10 mouse cellular contexts compared by ENCODE assay signal in the genomic region with DNA sequence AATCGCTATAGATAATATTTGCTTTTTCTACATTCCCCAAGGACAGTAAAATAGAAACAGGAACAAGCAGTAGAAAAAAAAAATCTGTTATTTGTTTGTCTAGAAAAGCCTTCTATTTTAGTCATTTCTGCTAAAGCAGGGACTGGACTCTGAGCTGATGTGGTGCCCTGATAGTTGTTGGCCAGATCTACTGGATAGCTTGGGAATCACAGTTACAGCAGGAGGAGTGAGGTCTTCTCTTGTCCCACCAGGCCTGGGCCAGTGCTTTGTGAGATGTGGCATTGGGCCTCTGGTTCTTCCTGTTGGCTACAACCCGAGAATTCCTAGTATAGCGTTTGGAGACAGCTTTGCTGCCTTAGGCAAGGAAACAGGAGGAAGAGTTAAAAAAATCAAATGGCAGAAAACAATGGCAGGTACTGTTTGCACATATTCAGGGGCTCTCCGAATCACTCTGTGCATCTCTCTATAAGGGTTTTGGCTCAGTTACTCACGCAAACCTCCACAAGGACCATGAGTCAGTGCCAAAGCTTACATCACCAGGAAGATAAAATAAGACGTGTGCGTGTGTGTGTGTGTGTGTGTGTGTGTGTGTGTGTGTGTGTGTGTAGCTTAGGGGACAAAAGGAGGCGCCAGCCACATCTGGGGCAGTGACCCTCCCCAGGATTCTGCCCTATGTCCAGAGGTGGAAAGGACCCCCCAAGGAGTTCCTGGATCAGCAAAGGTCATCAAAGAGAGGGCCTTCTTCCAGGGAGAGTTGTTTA.
DNase-seq lines count a peak whose midpoint lies in the region; ATAC-seq and TF ChIP-seq lines count a peak whose summit lies in the region.
"Had no signal": no experiment of that assay in that cellular context is flagged by ENCODE, and none has a peak within 500 bp of the region (broad histone marks: within the 10 kb centered on the region; RNA-seq: fewer than 3 reads in every experiment).

No protein-coding gene starts in this region.

- no peak overlapping the region for H3K4me3 ChIP-seq in neural tube, embryonic 13.5 days
- H3K4me3 ChIP-seq in neural tube, embryonic 15.5 days (replicated peaks), result no peak overlapping the region
- H3K4me3 ChIP-seq in stomach, embryonic 16.5 days (replicated peaks; ENCODE audit: low read length), result no peak overlapping the region
- H3K4me3 ChIP-seq in layer of hippocampus, adult 2 months, result no peak overlapping the region
- H3K4me3 ChIP-seq: midbrain, embryonic 13.5 days had no signal

- intact Hi-C loops in heart, postnatal 10 days (cut with DNase I), result loop anchor here (5.0 kb wide), 1 partner anchor 334 kb away; no protein-coding TSS in a partner anchor

- no peaks in the 10 kb centered on the region for H3K36me3 ChIP-seq in neural tube, embryonic 13.5 days
- H3K36me3 ChIP-seq in neural tube, embryonic 15.5 days, result no peaks in the 10 kb centered on the region
- H3K36me3 ChIP-seq in stomach, embryonic 16.5 days (ENCODE audit: control insufficient read depth, insufficient read depth, low read length), result no peaks in the 10 kb centered on the region
- H3K36me3 ChIP-seq: midbrain, embryonic 13.5 days had no signal

- peaks cover 6% of the 10 kb centered on the region; the same call in 1 of the 2 replicates for H3K27me3 ChIP-seq in neural tube, embryonic 13.5 days
- no peaks in the 10 kb centered on the region for H3K27me3 ChIP-seq in neural tube, embryonic 15.5 days (replicated peaks)
- H3K27me3 ChIP-seq in stomach, embryonic 16.5 days (ENCODE audit: control insufficient read depth, insufficient read depth, low read length), result no peaks in the 10 kb centered on the region
- H3K27me3 ChIP-seq: CH12.LX; midbrain, embryonic 13.5 days had no signal

- no peaks in the 10 kb centered on the region for H3K4me1 ChIP-seq in neural tube, embryonic 13.5 days (replicated peaks)
- no peaks in the 10 kb centered on the region for H3K4me1 ChIP-seq in neural tube, embryonic 15.5 days
- H3K4me1 ChIP-seq in stomach, embryonic 16.5 days (ENCODE audit: control insufficient read depth, insufficient read depth, low read length), result no peaks in the 10 kb centered on the region; the same call in 1 of the 2 replicates
- H3K4me1 ChIP-seq: midbrain, embryonic 13.5 days had no signal

- no peaks in the 10 kb centered on the region for H3K9me3 ChIP-seq in neural tube, embryonic 13.5 days
- no peaks in the 10 kb centered on the region for H3K9me3 ChIP-seq in neural tube, embryonic 15.5 days (replicated peaks)
- no peaks in the 10 kb centered on the region for H3K9me3 ChIP-seq in stomach, embryonic 16.5 days (replicated peaks; ENCODE audit: control insufficient read depth, low read length)
- H3K9me3 ChIP-seq: midbrain, embryonic 13.5 days had no signal

- WGBS in neural tube, embryonic 13.5 days, result 71% methylated on average over 8 of the region's 8 CpGs
- 79% methylated on average over 8 of the region's 8 CpGs for WGBS in neural tube, embryonic 15.5 days
- 55% methylated on average over 8 of the region's 8 CpGs for WGBS in stomach, embryonic 16.5 days

- TF ChIP-seq CTCF in layer of hippocampus, adult 2 months (conservative IDR thresholded peaks at IDR 0.05), result no peak

- 0 out of 2 replicates have a peak overlapping the region, but pooled peaks have one; percentile 28 for H3K27ac ChIP-seq in neural tube, embryonic 13.5 days (replicated peaks)
- no peak overlapping the region for H3K27ac ChIP-seq in neural tube, embryonic 15.5 days (replicated peaks)
- H3K27ac ChIP-seq in stomach, embryonic 16.5 days (ENCODE audit: low read length), result peak overlapping the region; percentile 68
- no peak overlapping the region for H3K27ac ChIP-seq in layer of hippocampus, adult 2 months
- H3K27ac ChIP-seq: midbrain, embryonic 13.5 days had no signal

- no peak for ATAC-seq in neural tube, embryonic 13.5 days (ENCODE audit: low read depth)
- ATAC-seq in neural tube, embryonic 15.5 days (ENCODE audit: low FRiP score), result no peak
- ATAC-seq in stomach, embryonic 16.5 days (ENCODE audit: insufficient read depth, low FRiP score), result no peak
- ATAC-seq: midbrain, embryonic 13.5 days had no signal

- H3K4me2 ChIP-seq in neural tube, embryonic 13.5 days, result no peak overlapping the region
- no peak overlapping the region for H3K4me2 ChIP-seq in neural tube, embryonic 15.5 days
- no peak overlapping the region for H3K4me2 ChIP-seq in stomach, embryonic 16.5 days (ENCODE audit: low read depth, low read length)
- H3K4me2 ChIP-seq: midbrain, embryonic 13.5 days had no signal

- DNase-seq in frontal cortex, adult 2 months (ENCODE audit: extremely low spot score in 1 of 2, low spot score in 1 of 2), result peak; percentile 8 to 50
- DNase-seq in frontal cortex, postnatal 14 days (ENCODE audit: low spot score in 2 of 2), result no peak
- peak; percentile 29 to 30 for DNase-seq in heart, postnatal 10 days
- DNase-seq in yolk sac, embryonic 10.5 days (ENCODE audit: low spot score), result no peak
- DNase-seq in layer of hippocampus, adult 2 months (ENCODE audit: low spot score in 2 of 2), result no peak

- no peak overlapping the region for H3K9ac ChIP-seq in neural tube, embryonic 13.5 days
- no peak overlapping the region for H3K9ac ChIP-seq in neural tube, embryonic 15.5 days (replicated peaks)
- H3K9ac ChIP-seq in stomach, embryonic 16.5 days (ENCODE audit: low read length), result no peak overlapping the region
- H3K9ac ChIP-seq: midbrain, embryonic 13.5 days had no signal

Comparison
In these comparisons a context has a peak if more than half of its experiments do, and no peak if none do; other contexts are left out.
1. DNase-seq: peak in frontal cortex, adult 2 months (2 of 2) and heart, postnatal 10 days (2 of 2); none in frontal cortex, postnatal 14 days (0 of 2), yolk sac, embryonic 10.5 days (single experiment) and layer of hippocampus, adult 2 months (0 of 2).
2. H3K27ac ChIP-seq: peak in neural tube, embryonic 13.5 days (single experiment) and stomach, embryonic 16.5 days (single experiment); none in neural tube, embryonic 15.5 days (single experiment) and layer of hippocampus, adult 2 months (single experiment).